Comparison of ENCODE assay signal across 28 mouse cellular contexts in genomic region chr8:12130591-12130990, GRCm38 (mm10).
DNase-seq lines count a peak whose midpoint lies in the region; ATAC-seq lines count a peak whose summit lies in the region.
"Had no signal": no experiment of that assay in that cellular context is flagged by ENCODE, and none has a peak within 500 bp of the region (broad histone marks: within the 10 kb centered on the region; RNA-seq: fewer than 3 reads in every experiment).

No protein-coding gene starts in this region.

- ATAC-seq in limb, embryonic 11.5 days (ENCODE audit: insufficient number of reproducible peaks, low FRiP score, low TSS enrichment, low read depth): no peak
- ATAC-seq in inflammation-experienced regulatory T-cells, adult 6 months: peak; percentile 64
- no peak for ATAC-seq in monocyte, adult 5-6 weeks (replicated peaks; ENCODE audit: insufficient number of reproducible peaks, low FRiP score, low TSS enrichment, poor library complexity, severe bottlenecking)
- ATAC-seq in hindbrain, embryonic 16.5 days: no peak
- ATAC-seq: activated CD4-positive, CD25-positive, alpha-beta regulatory T cell, adult 4 months; forebrain, embryonic 14.5 days; hindbrain, postnatal 0 days had no signal

- no peaks in the 10 kb centered on the region for H3K4me1 ChIP-seq in limb, embryonic 11.5 days (ENCODE audit: control insufficient read depth, insufficient read depth, low read length)
- peaks cover 10% of the 10 kb centered on the region; the same call in 1 of the 2 replicates for H3K4me1 ChIP-seq in limb, embryonic 10.5 days
- peaks cover 28% of the 10 kb centered on the region for H3K4me1 ChIP-seq in hindbrain, embryonic 16.5 days (ENCODE audit: control insufficient read depth, insufficient read depth, low read depth, low read length)
- H3K4me1 ChIP-seq: kidney, embryonic 15.5 days; liver, embryonic 13.5 days; megakaryocyte, embryonic 14.5 days had no signal

- H3K27me3 ChIP-seq in limb, embryonic 11.5 days (ENCODE audit: control insufficient read depth, insufficient read depth, low read length): 0 out of 2 replicates have a peak, but pooled peaks cover 4% of the 10 kb centered on the region
- peaks cover 51% of the 10 kb centered on the region for H3K27me3 ChIP-seq in limb, embryonic 10.5 days (ENCODE audit: low read depth, poor library complexity, severe bottlenecking)
- peaks cover 19% of the 10 kb centered on the region for H3K27me3 ChIP-seq in hindbrain, embryonic 16.5 days (replicated peaks; ENCODE audit: control insufficient read depth, insufficient read depth, low read length)

- H3K27ac ChIP-seq in limb, embryonic 11.5 days (replicated peaks; ENCODE audit: low read depth, low read length): no peak overlapping the region
- no peak overlapping the region for H3K27ac ChIP-seq in limb, embryonic 10.5 days
- H3K27ac ChIP-seq in hindbrain, embryonic 16.5 days (ENCODE audit: low read depth, low read length): no peak overlapping the region
- H3K27ac ChIP-seq: heart, embryonic 10.5 days; hindbrain, embryonic 10.5 days; hindbrain, postnatal 0 days; kidney, embryonic 15.5 days; limb, embryonic 13.5 days; liver, embryonic 13.5 days; neural tube, embryonic 15.5 days had no signal

- no peaks in the 10 kb centered on the region for H3K36me3 ChIP-seq in limb, embryonic 11.5 days (ENCODE audit: control insufficient read depth, insufficient read depth, low read length)
- H3K36me3 ChIP-seq in limb, embryonic 10.5 days: no peaks in the 10 kb centered on the region
- no peaks in the 10 kb centered on the region for H3K36me3 ChIP-seq in hindbrain, embryonic 16.5 days (ENCODE audit: control insufficient read depth, insufficient read depth, low read length)
- H3K36me3 ChIP-seq: heart, embryonic 10.5 days; hindbrain, embryonic 10.5 days; kidney, embryonic 15.5 days; limb, embryonic 13.5 days; liver, embryonic 13.5 days; neural tube, embryonic 15.5 days had no signal

- 32% methylated on average over 5 of the region's 5 CpGs for WGBS in limb, embryonic 11.5 days
- WGBS in limb, embryonic 10.5 days: 42% methylated on average over 5 of the region's 5 CpGs
- 69% methylated on average over 5 of the region's 5 CpGs for whole genome bisulfite sequencing in hindbrain, embryonic 16.5 days

- DNase-seq in limb, embryonic 11.5 days (ENCODE audit: low spot score): peak; percentile 33
- no peak for DNase-seq in limb, embryonic 10.5 days (ENCODE audit: low spot score)
- DNase-seq in T-cell, adult 2 months (ENCODE audit: low spot score): peak; percentile 18
- DNase-seq in retina, postnatal 1 day: peak; percentile 47
- DNase-seq in layer of hippocampus, adult 9-11 months: no peak
- DNase-seq: adrenal gland, adult 8-10 months; cerebellum, adult 18-20 months; cerebellum, postnatal 25 days; embryo, embryonic 11 days; kidney, adult 11 months; liver, embryonic 13.5 days; lung, embryonic 14.5 days; midbrain, embryonic 14.5 days; right cerebral cortex, postnatal 14 days; spleen, adult 18-20 months; thymus, postnatal 4 days had no signal

- H3K4me2 ChIP-seq in limb, embryonic 11.5 days (ENCODE audit: low read depth, severe bottlenecking): no peak overlapping the region
- H3K4me2 ChIP-seq in hindbrain, embryonic 16.5 days (ENCODE audit: low read length): no peak overlapping the region
- H3K4me2 ChIP-seq: kidney, embryonic 15.5 days; limb, embryonic 13.5 days; liver, embryonic 13.5 days; lung, embryonic 14.5 days; neural tube, embryonic 15.5 days had no signal

- H3K9me3 ChIP-seq in limb, embryonic 11.5 days (ENCODE audit: control insufficient read depth, low read length): no peaks in the 10 kb centered on the region
- no peaks in the 10 kb centered on the region for H3K9me3 ChIP-seq in limb, embryonic 10.5 days (replicated peaks)
- H3K9me3 ChIP-seq in hindbrain, embryonic 16.5 days (ENCODE audit: control insufficient read depth, low read length): no peaks in the 10 kb centered on the region
- H3K9me3 ChIP-seq: heart, embryonic 10.5 days; hindbrain, embryonic 10.5 days; kidney, embryonic 15.5 days; limb, embryonic 13.5 days; liver, embryonic 13.5 days; neural tube, embryonic 15.5 days had no signal

- no peak overlapping the region for H3K4me3 ChIP-seq in limb, embryonic 11.5 days (ENCODE audit: low read depth, low read length)
- H3K4me3 ChIP-seq in limb, embryonic 10.5 days: no peak overlapping the region
- no peak overlapping the region for H3K4me3 ChIP-seq in hindbrain, embryonic 16.5 days (ENCODE audit: low read length)
- H3K4me3 ChIP-seq: heart, embryonic 10.5 days; hindbrain, embryonic 10.5 days; kidney, embryonic 15.5 days; limb, embryonic 13.5 days; liver, embryonic 13.5 days; megakaryocyte, embryonic 14.5 days; neural tube, embryonic 15.5 days had no signal

- H3K9ac ChIP-seq in limb, embryonic 11.5 days (ENCODE audit: low read length): no peak overlapping the region
- H3K9ac ChIP-seq in hindbrain, embryonic 16.5 days (ENCODE audit: low read depth, low read length): no peak overlapping the region
- H3K9ac ChIP-seq: kidney, embryonic 15.5 days; limb, embryonic 13.5 days; liver, embryonic 13.5 days; lung, embryonic 14.5 days; neural tube, embryonic 15.5 days had no signal

Comparison
In these comparisons a context has a peak if more than half of its experiments do, and no peak if none do; other contexts are left out.
1. DNase-seq: peak in limb, embryonic 11.5 days (single experiment), T-cell, adult 2 months (single experiment) and retina, postnatal 1 day (single experiment); none in limb, embryonic 10.5 days (single experiment) and layer of hippocampus, adult 9-11 months (single experiment).